In genomic region chr1:166043451-166044149, GRCm38 (mm10) we compare ENCODE assay signal across 9 mouse cellular contexts. TPM values are rescaled to one million over a fixed set of nuclear protein-coding genes. Genes with fewer than 3 reads are reported as not detected.
DNase-seq lines count a peak whose midpoint lies in the region; ATAC-seq and TF ChIP-seq lines count a peak whose summit lies in the region.
"Had no signal": no experiment of that assay in that cellular context is flagged by ENCODE, and none has a peak within 500 bp of the region (broad histone marks: within the 10 kb centered on the region; RNA-seq: fewer than 3 reads in every experiment).

No protein-coding gene starts in this region.

- no peak for TF ChIP-seq CTCF in forebrain, postnatal 0 days (IDR thresholded peaks at IDR 0.05; ENCODE audit: low read depth)

- no peak overlapping the region for H3K9ac ChIP-seq in liver, embryonic 11.5 days (ENCODE audit: low read depth, low read length)
- H3K9ac ChIP-seq in liver, embryonic 12.5 days = no peak overlapping the region
- no peak overlapping the region for H3K9ac ChIP-seq in forebrain, postnatal 0 days
- H3K9ac ChIP-seq: embryonic facial prominence, embryonic 15.5 days had no signal

- peaks cover 16% of the 10 kb centered on the region for H3K27me3 ChIP-seq in liver, embryonic 11.5 days (replicated peaks; ENCODE audit: control insufficient read depth, insufficient read depth, low read length)
- H3K27me3 ChIP-seq in liver, embryonic 12.5 days (replicated peaks) = peaks cover 52% of the 10 kb centered on the region
- H3K27me3 ChIP-seq in forebrain, postnatal 0 days (ENCODE audit: insufficient read depth, low read length) = 0 out of 2 replicates have a peak, but pooled peaks cover 11% of the 10 kb centered on the region

- no peak overlapping the region for H3K4me2 ChIP-seq in liver, embryonic 11.5 days
- no peak overlapping the region for H3K4me2 ChIP-seq in liver, embryonic 12.5 days
- H3K4me2 ChIP-seq in forebrain, postnatal 0 days (ENCODE audit: low read depth) = no peak overlapping the region
- H3K4me2 ChIP-seq: embryonic facial prominence, embryonic 15.5 days had no signal

- peak; percentile 46 for ATAC-seq in liver, embryonic 11.5 days (replicated peaks; ENCODE audit: low FRiP score)
- ATAC-seq in liver, embryonic 12.5 days = no peak
- ATAC-seq in forebrain, postnatal 0 days = peak; percentile 42; the same call in 1 of the 2 replicates

- no peak overlapping the region for H3K27ac ChIP-seq in liver, embryonic 11.5 days (ENCODE audit: low read depth, low read length)
- H3K27ac ChIP-seq in liver, embryonic 12.5 days = no peak overlapping the region
- H3K27ac ChIP-seq in forebrain, postnatal 0 days (ENCODE audit: low read depth, low read length) = no peak overlapping the region
- H3K27ac ChIP-seq: embryonic facial prominence, embryonic 15.5 days had no signal

- whole genome bisulfite sequencing in liver, embryonic 11.5 days = 58% methylated on average over 21 of the region's 21 CpGs
- 47% methylated on average over 21 of the region's 21 CpGs for WGBS in liver, embryonic 12.5 days (ENCODE audit: insufficient replicate concordance)
- 71% methylated on average over 21 of the region's 21 CpGs for WGBS in forebrain, postnatal 0 days

- H3K36me3 ChIP-seq in liver, embryonic 11.5 days (ENCODE audit: control insufficient read depth, insufficient read depth, low read length) = no peaks in the 10 kb centered on the region
- H3K36me3 ChIP-seq in liver, embryonic 12.5 days = no peaks in the 10 kb centered on the region
- H3K36me3 ChIP-seq in forebrain, postnatal 0 days (ENCODE audit: insufficient read depth) = no peaks in the 10 kb centered on the region
- H3K36me3 ChIP-seq: embryonic facial prominence, embryonic 15.5 days had no signal

- no peak for DNase-seq in liver, embryonic 11.5 days (ENCODE audit: low spot score)
- DNase-seq in T-cell, adult 2 months (ENCODE audit: low spot score) = peak; percentile 52
- no peak for DNase-seq in forebrain, postnatal 0 days
- peak; percentile 16 for DNase-seq in naive thymus-derived CD4-positive, alpha-beta T cell, adult 2 months (ENCODE audit: low read depth)
- no peak for DNase-seq in spleen, postnatal 14 days (ENCODE audit: low spot score in 2 of 2)
- DNase-seq in kidney, postnatal 10 days = no peak
- no peak for DNase-seq in testis, postnatal 10 days (ENCODE audit: low spot score)

- H3K4me1 ChIP-seq in liver, embryonic 11.5 days (replicated peaks; ENCODE audit: control insufficient read depth, insufficient read depth, low read length) = peaks cover 3% of the 10 kb centered on the region; the same call in 1 of the 2 replicates
- peaks cover 23% of the 10 kb centered on the region for H3K4me1 ChIP-seq in liver, embryonic 12.5 days
- H3K4me1 ChIP-seq in forebrain, postnatal 0 days (ENCODE audit: insufficient read depth) = peaks cover 5% of the 10 kb centered on the region; the same call in 1 of the 2 replicates

- no peak overlapping the region for H3K4me3 ChIP-seq in liver, embryonic 11.5 days (ENCODE audit: low read depth, low read length)
- no peak overlapping the region for H3K4me3 ChIP-seq in liver, embryonic 12.5 days
- H3K4me3 ChIP-seq in forebrain, postnatal 0 days (ENCODE audit: low read depth, low read length) = no peak overlapping the region
- H3K4me3 ChIP-seq: embryonic facial prominence, embryonic 15.5 days had no signal

- no peaks in the 10 kb centered on the region for H3K9me3 ChIP-seq in liver, embryonic 11.5 days (ENCODE audit: control insufficient read depth, low read length)
- no peaks in the 10 kb centered on the region for H3K9me3 ChIP-seq in liver, embryonic 12.5 days (replicated peaks)
- H3K9me3 ChIP-seq in forebrain, postnatal 0 days (ENCODE audit: low read length) = no peaks in the 10 kb centered on the region
- H3K9me3 ChIP-seq: embryonic facial prominence, embryonic 15.5 days had no signal

RNA-seq across cellular contexts. Expression of gene Pou2f1, which starts 41.1 kb away (rescaled TPM):
- polyA plus RNA-seq in liver, embryonic 11.5 days (2014; fragmentation: Nextera tagmentation; extraction: Ambion mirVana) = 15.5 and 16.5 TPM in 2 replicates
- polyA plus RNA-seq in liver, embryonic 12.5 days (2016; fragmentation: Nextera tagmentation; extraction: Ambion mirVana) = 4.9 and 5.8 TPM in 2 replicates
- total RNA-seq in forebrain, postnatal 0 days (2014; rRNA removed) = 14.3 and 22.2 TPM in 2 replicates
- 11.1 and 16.7 TPM in 2 replicates for polyA plus RNA-seq in forebrain, postnatal 0 days (2015; fragmentation: Nextera tagmentation; extraction: Ambion mirVana)

Comparison
In these comparisons a context has a peak if more than half of its experiments do, and no peak if none do; other contexts are left out.
1. DNase-seq: peak in T-cell, adult 2 months (single experiment) and naive thymus-derived CD4-positive, alpha-beta T cell, adult 2 months (single experiment); none in liver, embryonic 11.5 days (single experiment), forebrain, postnatal 0 days (single experiment), spleen, postnatal 14 days (0 of 2), kidney, postnatal 10 days (single experiment) and testis, postnatal 10 days (single experiment).